Mouse (Mus musculus) right cerebral cortex, postnatal 14 days (tissue): Measurements from ENCODE around the gene Klf9.

Source experiments
- DNase-seq: peaks from one replicate; pipeline ENCODE4 v3.0.0; 2022

Klf9 gene

GRCm38 (mm10) chr19:23140689-23141317 is at the start of gene Klf9:
TSS of gene Klf9 (plus strand) at chr19:23141226.
- peak; percentile 96 for DNase-seq

GRCm38 (mm10) chr19:23091586-23091985 is 49.4 kb upstream of the Klf9 start:
- no peak for DNase-seq

GRCm38 (mm10) chr19:23093548-23093947 is 47.5 kb upstream of the Klf9 start:
- no peak for DNase-seq

GRCm38 (mm10) chr19:23094906-23095305 is 46.1 kb upstream of the Klf9 start:
- DNase-seq = no peak

- DNase-seq = no peak
Measured at GRCm38 (mm10) chr19:23106859-23107258, 34.2 kb upstream of the Klf9 start.

GRCm38 (mm10) chr19:23107335-23107734 is 33.7 kb upstream of the Klf9 start:
- peak; percentile 15 for DNase-seq

GRCm38 (mm10) chr19:23121875-23122274 is 19.2 kb upstream of the Klf9 start:
- no peak for DNase-seq

GRCm38 (mm10) chr19:23124023-23124550 is 16.9 kb upstream of the Klf9 start:
- no peak for DNase-seq

GRCm38 (mm10) chr19:23125227-23126150 is 15.5 kb upstream of the Klf9 start:
- no peak for DNase-seq

- no peak for DNase-seq
Measured at GRCm38 (mm10) chr19:23129908-23130307, 11.1 kb upstream of the Klf9 start.

GRCm38 (mm10) chr19:23132106-23132635 is 8.9 kb upstream of the Klf9 start:
- DNase-seq = no peak

- DNase-seq = no peak
Measured at GRCm38 (mm10) chr19:23132720-23133426, 8.2 kb upstream of the Klf9 start.

GRCm38 (mm10) chr19:23133427-23134094 is 7.5 kb upstream of the Klf9 start:
- peak; percentile 18 for DNase-seq

GRCm38 (mm10) chr19:23134095-23134440 is 7.0 kb upstream of the Klf9 start:
- DNase-seq = peak; percentile 72

GRCm38 (mm10) chr19:23134441-23135301 is 6.4 kb upstream of the Klf9 start:
- peak; percentile 86 for DNase-seq

- DNase-seq = peak; percentile 84
Measured at GRCm38 (mm10) chr19:23135349-23136201, 5.5 kb upstream of the Klf9 start.

- DNase-seq = peak; percentile 34
Measured at GRCm38 (mm10) chr19:23136202-23136850, 4.7 kb upstream of the Klf9 start.

- no peak for DNase-seq
Measured at GRCm38 (mm10) chr19:23137295-23137694, 3.7 kb upstream of the Klf9 start.

- DNase-seq = no peak
Measured at GRCm38 (mm10) chr19:23139756-23140470, 1.1 kb upstream of the Klf9 start.
